Mouse (Mus musculus) kidney, adult 11 months (tissue): Measurements from ENCODE around the gene H2afy.
A peak's percentile ranks its signal among the peaks of the same experiment; 100 is the strongest.

Source experiments
- DNase-seq: peaks from one replicate; pipeline ENCODE4 v3.0.0; 2022

H2afy gene

GRCm38 (mm10) chr13:56136200-56136599, at the start of gene H2afy:
Gene H2afy, minus strand, starts transcription at chr13:56136361.
- no peak for DNase-seq

- no peak for DNase-seq
Observed at GRCm38 (mm10) chr13:56183687-56184086, 47.5 kb upstream of the H2afy start.

GRCm38 (mm10) chr13:56181424-56181823, 45.3 kb upstream of the H2afy start:
- DNase-seq = peak; percentile 14

GRCm38 (mm10) chr13:56178416-56179035, 42.4 kb upstream of the H2afy start, which contains the start of gene Tifab:
Gene Tifab, minus strand, starts transcription at chr13:56178885.
- no peak for DNase-seq

- DNase-seq = no peak
Observed at GRCm38 (mm10) chr13:56176310-56176709, 40.1 kb upstream of the H2afy start.

- no peak for DNase-seq
Observed at GRCm38 (mm10) chr13:56175848-56176247, 39.7 kb upstream of the H2afy start.

GRCm38 (mm10) chr13:56172901-56173545, 36.9 kb upstream of the H2afy start:
- DNase-seq = no peak

GRCm38 (mm10) chr13:56172106-56172505, 35.9 kb upstream of the H2afy start:
- DNase-seq = no peak

GRCm38 (mm10) chr13:56168403-56168781, 32.2 kb upstream of the H2afy start:
- no peak for DNase-seq

GRCm38 (mm10) chr13:56167446-56168402, 31.6 kb upstream of the H2afy start:
- no peak for DNase-seq

- no peak for DNase-seq
Observed at GRCm38 (mm10) chr13:56165561-56165960, 29.4 kb upstream of the H2afy start.

- DNase-seq = no peak
Observed at GRCm38 (mm10) chr13:56164372-56164771, 28.2 kb upstream of the H2afy start.

GRCm38 (mm10) chr13:56163751-56164150, 27.6 kb upstream of the H2afy start:
- no peak for DNase-seq

- no peak for DNase-seq
Observed at GRCm38 (mm10) chr13:56162859-56163258, 26.7 kb upstream of the H2afy start.

GRCm38 (mm10) chr13:56159614-56160363, 23.6 kb upstream of the H2afy start:
- no peak for DNase-seq

GRCm38 (mm10) chr13:56159016-56159601, 22.9 kb upstream of the H2afy start:
- no peak for DNase-seq

- no peak for DNase-seq
Observed at GRCm38 (mm10) chr13:56155671-56156070, 19.5 kb upstream of the H2afy start.

- peak; percentile 20 for DNase-seq
Observed at GRCm38 (mm10) chr13:56155048-56155447, 18.9 kb upstream of the H2afy start.

GRCm38 (mm10) chr13:56152773-56153460, 16.8 kb upstream of the H2afy start:
- DNase-seq = no peak

GRCm38 (mm10) chr13:56151404-56152226, 15.5 kb upstream of the H2afy start:
- peak; percentile 29 for DNase-seq

- no peak for DNase-seq
Observed at GRCm38 (mm10) chr13:56145523-56145922, 9.4 kb upstream of the H2afy start.
